Mouse (Mus musculus) limb, embryonic 15.5 days (tissue): Measurements from ENCODE around the gene Gm47289. TPM values are rescaled to one million over a fixed set of nuclear protein-coding genes. Genes with fewer than 3 reads are reported as not detected.

Experiments used
- polyA plus RNA-seq: library from polyadenylated mRNA; unstranded; fragments of >200 nt; fragmentation: Nextera tagmentation; extraction: Ambion mirVana; gene quantifications from 2 replicates; pipeline ENCODE4 v1.2.1, GENCODE M21; 2015

Gene Gm47289
- polyA plus RNA-seq, 1 experiment from 2014 or later = not detected

Other genes starting within 250 kb of the Gm47289 start
- gene Ctdspl, start 232.7 kb upstream of the Gm47289 start, polyA plus RNA-seq = 17.0 and 19.2 TPM in 2 replicates
- 19.0 and 19.7 TPM in 2 replicates for gene Vill, start 106.4 kb upstream of the Gm47289 start, polyA plus RNA-seq
- gene Plcd1, start 65.7 kb upstream of the Gm47289 start, polyA plus RNA-seq = 55.5 and 57.7 TPM in 2 replicates
- gene Dlec1, start 56.7 kb upstream of the Gm47289 start, polyA plus RNA-seq = 0.38 and 0.46 TPM in 2 replicates
- gene Acaa1b, start 2.1 kb upstream of the Gm47289 start, polyA plus RNA-seq = 1.7 and 2.4 TPM in 2 replicates
- not detected in 2 replicates for gene Slc22a13, start 49.9 kb downstream of the Gm47289 start, polyA plus RNA-seq
- 9.4 and 11.5 TPM in 2 replicates for gene Oxsr1, start 163.3 kb downstream of the Gm47289 start, polyA plus RNA-seq
- gene Acaa1a, start 180.5 kb downstream of the Gm47289 start, polyA plus RNA-seq = 112 and 121 TPM in 2 replicates
- 32.7 and 38.2 TPM in 2 replicates for gene Myd88, start 182.2 kb downstream of the Gm47289 start, polyA plus RNA-seq
- 4.2 and 5.8 TPM in 2 replicates for gene Xylb, start 198.2 kb downstream of the Gm47289 start, polyA plus RNA-seq
- gene Slc22a14, start 206.4 kb downstream of the Gm47289 start, polyA plus RNA-seq = 0.24 TPM in 1 of 2 replicates, not detected in the other
- gene Acvr2b, start 243.0 kb downstream of the Gm47289 start, polyA plus RNA-seq = 14.9 TPM in 2 replicates